Mouse (Mus musculus) neural tube, embryonic 10.5 days (tissue): ENCODE measurements around the gene Tmem87b.

Experiments
- DNase-seq: peaks from one replicate; pipeline ENCODE4 v3.0.0-alpha.2; 2017; ENCODE audit warnings: low spot score; ENCODE audit errors: extremely low spot score

The Tmem87b gene

GRCm38 (mm10) chr2:128887866-128888550 is 70.1 kb downstream of the Tmem87b start:
- DNase-seq, result no peak

DNA sequence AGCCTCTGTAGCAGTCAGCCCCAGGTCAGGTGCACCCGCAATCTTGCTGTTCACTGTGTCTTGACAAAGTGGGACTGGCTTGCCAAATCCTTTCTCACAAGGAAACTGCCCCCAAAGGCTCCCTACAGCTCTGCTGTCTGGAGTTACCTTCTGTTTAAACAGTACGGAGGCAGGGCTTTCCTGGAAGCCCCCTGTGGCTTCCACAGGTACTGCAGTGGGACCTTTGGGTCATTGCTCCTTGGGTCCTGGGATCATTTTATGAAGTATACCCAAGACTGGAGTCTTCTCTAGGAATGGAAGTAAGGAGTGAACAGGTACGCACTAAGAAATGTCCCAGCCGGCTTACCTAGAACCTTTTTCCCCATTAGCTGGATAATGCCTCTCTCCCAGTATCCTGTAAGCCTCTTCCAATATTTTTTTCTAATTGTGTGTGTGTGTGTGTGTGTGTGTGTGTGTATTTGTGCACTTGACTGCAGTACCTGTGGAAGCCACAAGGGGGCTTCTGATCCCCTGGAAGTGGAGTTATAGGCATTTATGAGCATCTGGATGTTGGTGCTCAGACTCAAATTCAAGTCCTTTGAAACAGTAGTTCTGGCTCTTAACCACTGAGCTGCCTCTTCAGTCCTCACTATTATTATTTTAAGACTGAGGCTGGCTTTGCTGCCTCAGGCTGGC is 72.9 kb downstream of the Tmem87b start:
- DNase-seq, result no peak

DNA sequence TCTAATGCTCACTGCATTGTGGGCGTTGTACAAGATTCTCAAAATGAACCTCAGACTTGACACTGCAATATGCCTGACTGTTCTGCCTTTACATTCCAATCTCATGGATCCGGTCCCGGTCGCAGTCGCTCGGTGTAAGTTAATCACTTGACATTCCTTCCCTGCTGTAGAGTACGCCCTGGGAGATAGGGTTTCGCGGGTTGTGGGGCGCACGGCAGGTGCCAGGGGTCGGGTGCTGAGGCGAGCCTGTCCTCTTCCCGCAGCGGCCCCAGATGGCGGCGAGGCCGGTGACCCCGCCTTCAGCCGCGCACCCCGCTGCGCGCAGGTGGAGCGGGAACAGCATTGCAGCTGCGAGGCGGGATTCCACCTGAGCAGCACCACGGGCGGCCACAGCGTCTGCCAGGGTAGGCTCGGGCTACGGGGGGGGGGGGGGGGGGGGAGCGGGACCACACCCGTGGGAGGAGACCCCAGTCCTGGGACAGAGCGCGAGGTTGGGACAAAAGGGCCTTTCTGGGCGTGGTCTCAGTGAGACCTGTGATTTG is 74.3 kb downstream of the Tmem87b start:
- peak; percentile 27 for DNase-seq

DNA sequence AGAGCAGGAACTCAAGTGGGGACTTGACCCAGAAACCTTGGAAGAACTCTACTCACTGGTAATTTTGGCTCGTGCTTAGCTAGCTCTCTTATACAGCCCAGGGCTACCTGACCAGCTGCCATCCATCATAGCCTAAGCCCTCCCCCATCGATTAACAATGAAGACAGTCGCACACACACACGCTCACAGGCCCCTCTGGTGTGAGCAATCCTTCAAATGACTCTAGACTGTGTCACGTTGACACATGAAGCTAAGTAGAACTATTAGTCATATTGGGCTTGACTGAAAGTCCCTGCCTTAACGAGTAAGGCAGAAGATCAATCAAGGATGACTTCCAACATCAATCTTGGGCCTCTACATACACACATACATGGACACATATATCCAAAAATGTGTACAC is 84.9 kb downstream of the Tmem87b start:
- no peak for DNase-seq

DNA sequence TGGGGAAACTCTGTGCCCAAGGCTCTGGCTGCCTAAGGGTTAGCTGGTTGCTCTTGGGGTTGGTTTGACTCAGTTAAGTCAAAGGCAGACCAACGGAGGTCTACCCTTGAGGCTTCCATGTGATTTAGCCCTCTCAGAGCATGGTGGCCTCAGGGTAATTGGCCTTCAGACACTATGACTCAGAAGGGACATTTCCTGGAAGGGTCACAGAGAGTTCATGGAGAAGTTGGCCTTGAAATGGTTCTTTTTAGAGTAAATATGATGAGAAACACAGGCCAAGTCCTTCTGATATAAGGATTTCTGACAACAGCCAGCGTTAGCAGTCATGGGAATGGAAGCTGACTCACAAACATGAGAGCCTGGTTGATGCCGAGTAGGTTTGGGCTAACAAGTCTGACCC is 85.7 kb downstream of the Tmem87b start:
- no peak for DNase-seq
